Mouse (Mus musculus) left cerebral cortex, adult 2 months (tissue): ENCODE data around the gene Clcn3. TPM values are rescaled to one million over a fixed set of nuclear protein-coding genes. Genes with fewer than 3 reads are reported as not detected.

Experiments used
- DNase-seq, 2 experiments: peaks; one replicate each; pipeline ENCODE4 v3.0.0; 2021 to 2022; ENCODE audit warnings: low spot score in 2 of 2, mixed read lengths in 1 of 2; ENCODE audit errors: extremely low spot score in 1 of 2
- H3K27ac ChIP-seq: fragments of 200-600 bp; 2 replicates; pipeline ENCODE4 v1.8.1; 2022
- H3K4me3 ChIP-seq: fragments of 200-600 bp; 2 replicates; pipeline ENCODE4 v1.8.1; 2022
- CTCF ChIP-seq: fragments of 200-600 bp; IDR thresholded peaks from 2 replicates; pipeline ENCODE4 v1.8.1; 2022; ENCODE audit warnings: antibody characterized with exemption, mild to moderate bottlenecking, moderate library complexity
- intact Hi-C: fragments of 180-260 bp; cut with DNase I; formaldehyde crosslinking; loops from one replicate; pipeline ENCODE4 v1.15.1; 2025
- total RNA-seq, 2 experiments: library from RNA; stranded (reverse); gene quantifications; 2 replicates each; pipeline ENCODE4 v1.2.3; 2021

Gene Clcn3
- total RNA-seq, 2 experiments from 2014 or later, result 122 to 132 TPM

GRCm38 (mm10) chr8:60951271-60951670 is 31.8 kb downstream of the Clcn3 start:
- Histone ChIP-seq H3K4me3 (no peak overlapping the region), H3K27ac (no peak overlapping the region)
- DNase-seq, result no peak
- intact Hi-C loops, result loop anchor here (5.0 kb wide), 1 partner anchor 59 kb away; the partner anchor contains the start of gene Hpf1
- no peak for TF ChIP-seq CTCF

GRCm38 (mm10) chr8:60949859-60950258 is 33.2 kb downstream of the Clcn3 start:
- no peak overlapping the region for H3K27ac ChIP-seq
- no peak for DNase-seq
- H3K4me3 ChIP-seq, result no peak overlapping the region
- intact Hi-C loops, result loop anchor here (5.0 kb wide), 1 partner anchor 58 kb away; the partner anchor contains the start of gene Hpf1
- no peak for TF ChIP-seq CTCF

GRCm38 (mm10) chr8:60947503-60947902 is 35.6 kb downstream of the Clcn3 start:
- no peak overlapping the region for H3K27ac ChIP-seq
- TF ChIP-seq CTCF, result no peak
- H3K4me3 ChIP-seq, result no peak overlapping the region
- no peak for DNase-seq
- intact Hi-C loops, result no loop called here

GRCm38 (mm10) chr8:60942867-60943266 is 40.2 kb downstream of the Clcn3 start:
- Histone ChIP-seq H3K4me3 (no peak overlapping the region), H3K27ac (no peak overlapping the region)
- no peak for DNase-seq
- peak; percentile 30 for TF ChIP-seq CTCF
- intact Hi-C loops, result no loop called here

GRCm38 (mm10) chr8:60938717-60939424 is 44.2 kb downstream of the Clcn3 start:
- intact Hi-C loops, result no loop called here
- TF ChIP-seq CTCF, result no peak

GRCm38 (mm10) chr8:60933617-60934016 is 49.5 kb downstream of the Clcn3 start:
- DNase-seq, result no peak
- H3K4me3 ChIP-seq, result no peak overlapping the region
- TF ChIP-seq CTCF, result peak; percentile 41
- no peak overlapping the region for H3K27ac ChIP-seq
- intact Hi-C loops, result no loop called here

More at GRCm38 (mm10) chr8:60938717-60939424, 44.2 kb downstream of the Clcn3 start:
- H3K4me3 ChIP-seq, result no peak overlapping the region
- H3K27ac ChIP-seq, result no peak overlapping the region
- DNase-seq, result no peak

- H3K27ac ChIP-seq, result no peak overlapping the region
- TF ChIP-seq CTCF, result no peak
- no peak for DNase-seq
- intact Hi-C loops, result no loop called here
- H3K4me3 ChIP-seq, result no peak overlapping the region
These were observed 62.9 kb downstream of the Clcn3 start for GRCm38 (mm10) chr8:60920176-60920575.

GRCm38 (mm10) chr8:60919069-60919468 is 64.0 kb downstream of the Clcn3 start:
- Histone ChIP-seq H3K27ac (no peak overlapping the region), H3K4me3 (no peak overlapping the region)
- intact Hi-C loops, result no loop called here
- TF ChIP-seq CTCF, result no peak
- no peak for DNase-seq

GRCm38 (mm10) chr8:60912554-60912953 is 70.5 kb downstream of the Clcn3 start:
- no peak overlapping the region for H3K4me3 ChIP-seq

GRCm38 (mm10) chr8:60912081-60912480 is 71.0 kb downstream of the Clcn3 start:
- intact Hi-C loops, result no loop called here
- no peak overlapping the region for H3K4me3 ChIP-seq
- no peak for DNase-seq
- no peak for TF ChIP-seq CTCF
- peak overlapping the region; percentile 17; the same call in 1 of the 2 replicates for H3K27ac ChIP-seq

More at GRCm38 (mm10) chr8:60912554-60912953, 70.5 kb downstream of the Clcn3 start:
- DNase-seq, result no peak
- H3K27ac ChIP-seq, result peak overlapping the region; percentile 17; the same call in 1 of the 2 replicates
- intact Hi-C loops, result no loop called here
- no peak for TF ChIP-seq CTCF

- H3K27ac ChIP-seq, result no peak overlapping the region
- H3K4me3 ChIP-seq, result no peak overlapping the region
- TF ChIP-seq CTCF, result no peak
- DNase-seq, result no peak
- intact Hi-C loops, result no loop called here
These were observed 83.0 kb downstream of the Clcn3 start for GRCm38 (mm10) chr8:60900147-60900546.

GRCm38 (mm10) chr8:60895878-60896277 is 87.2 kb downstream of the Clcn3 start:
- intact Hi-C loops, result no loop called here
- no peak for TF ChIP-seq CTCF
- no peak overlapping the region for H3K27ac ChIP-seq
- no peak for DNase-seq
- no peak overlapping the region for H3K4me3 ChIP-seq

GRCm38 (mm10) chr8:60891757-60892156 is 91.3 kb downstream of the Clcn3 start:
- Histone ChIP-seq H3K4me3 (no peak overlapping the region), H3K27ac (no peak overlapping the region)
- intact Hi-C loops, result loop anchor here (5.0 kb wide), 1 partner anchor 61 kb away; no protein-coding TSS in a partner anchor
- no peak for DNase-seq
- TF ChIP-seq CTCF, result no peak
